Mouse (Mus musculus) embryo, embryonic 11 days (tissue): Measurements from ENCODE around the gene Ergic1.

Experiments used
- DNase-seq: peaks from one replicate; pipeline ENCODE4 v3.0.0-alpha.2; 2015

Gene Ergic1

DNA sequence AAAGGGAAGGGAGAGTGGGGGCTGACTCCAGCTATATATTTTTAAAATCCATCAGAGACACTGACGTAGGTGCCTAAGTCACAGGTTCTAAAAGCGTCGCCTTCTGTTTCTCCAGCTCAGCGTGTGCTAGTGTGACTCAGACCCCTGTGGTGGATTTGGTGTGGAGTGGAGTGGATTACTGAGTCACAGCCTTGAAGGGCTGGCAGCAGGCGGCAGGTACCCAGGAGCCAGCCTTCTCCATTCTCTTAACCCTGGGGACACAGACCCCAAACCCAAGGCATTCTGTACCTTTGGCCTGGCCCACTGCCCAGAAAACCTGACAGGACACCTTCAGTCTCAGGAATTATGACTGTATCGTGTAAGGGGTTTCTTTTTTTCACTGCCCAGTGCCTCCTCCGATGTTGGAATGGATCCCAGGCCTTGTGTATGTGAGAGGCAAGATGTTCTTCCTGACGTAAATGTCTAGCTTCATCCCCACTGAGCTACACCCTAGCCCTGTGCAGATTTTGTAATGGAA lies 70.6 kb downstream of the Ergic1 start:
- no peak for DNase-seq

DNA sequence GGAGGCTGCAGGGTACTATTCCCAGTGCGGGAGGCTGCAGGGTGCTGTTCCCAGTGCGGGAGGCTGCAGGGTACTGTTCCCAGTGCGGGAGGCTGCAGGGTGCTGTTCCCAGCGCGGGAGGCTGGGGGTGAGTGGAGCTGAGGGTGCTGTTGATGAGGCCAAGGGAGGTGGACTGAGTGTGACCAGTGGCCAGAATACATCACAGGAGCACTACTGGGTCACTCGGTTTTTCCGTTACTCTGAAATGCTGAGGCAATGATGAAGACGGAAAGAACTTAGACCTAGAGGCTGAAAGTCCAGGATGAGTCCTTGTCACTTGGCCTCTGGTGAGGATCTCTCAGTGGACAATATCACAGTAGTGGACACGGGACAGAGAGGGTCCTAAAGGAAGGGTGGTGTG lies 71.9 kb downstream of the Ergic1 start:
- no peak for DNase-seq

DNA sequence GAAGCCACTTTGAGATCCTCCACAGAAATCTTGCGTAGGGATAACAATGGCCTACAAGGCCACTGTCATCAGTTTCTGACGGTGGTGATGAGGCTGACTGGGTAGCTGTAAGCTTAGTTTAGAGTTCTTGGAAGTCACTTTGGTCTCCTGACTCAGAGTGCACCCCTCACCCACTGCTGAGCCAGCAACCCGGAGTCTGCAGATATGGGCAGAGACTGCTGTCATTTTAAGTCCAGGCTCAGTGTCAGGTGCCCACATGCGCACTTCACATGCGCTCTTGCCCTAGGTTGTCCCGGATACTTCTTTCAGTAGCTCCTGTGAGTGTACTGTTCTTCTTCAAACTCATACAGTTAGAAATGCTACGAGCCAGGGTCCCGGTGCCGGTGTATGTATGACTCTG lies 72.6 kb downstream of the Ergic1 start:
- DNase-seq: no peak

DNA sequence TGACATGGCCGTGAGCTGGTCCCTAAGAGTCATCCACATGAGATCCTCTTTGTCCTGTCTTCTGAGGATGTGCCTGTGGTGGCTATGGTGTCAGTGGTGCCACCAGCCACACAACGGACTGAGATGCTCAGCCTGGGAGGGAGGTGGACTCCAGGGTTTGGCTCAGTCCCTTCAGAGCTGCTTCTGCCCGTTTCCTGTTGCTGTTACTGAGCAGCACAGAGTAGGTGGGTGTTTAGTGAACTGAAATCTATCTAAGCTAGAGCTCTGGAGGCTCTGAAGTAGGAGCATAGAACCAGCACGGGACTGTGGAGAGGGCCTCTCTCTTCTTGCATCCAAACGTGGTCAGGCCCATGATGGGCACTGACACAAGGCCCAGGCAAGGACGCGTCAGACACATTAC lies 73.2 kb downstream of the Ergic1 start:
- no peak for DNase-seq

DNA sequence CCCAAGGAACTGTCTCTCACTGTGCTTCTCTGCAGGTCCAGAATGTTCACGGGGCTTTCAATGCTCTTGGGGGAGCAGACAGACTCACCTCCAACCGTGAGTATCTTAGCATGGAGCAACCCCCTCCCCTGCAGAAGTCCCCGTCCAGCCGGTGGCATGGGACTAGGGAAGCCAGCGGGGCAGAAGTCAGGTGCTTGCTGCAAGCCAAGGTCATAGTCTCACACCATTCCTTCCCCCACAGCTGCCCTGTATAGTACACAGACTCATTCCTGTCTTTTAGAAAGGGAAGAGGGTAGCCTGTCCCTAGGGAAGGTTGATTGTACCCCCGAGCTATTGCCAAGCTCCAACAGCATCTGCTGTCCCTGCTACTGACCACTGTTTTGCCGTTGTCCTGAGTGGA lies 74.7 kb downstream of the Ergic1 start:
- no peak for DNase-seq

DNA sequence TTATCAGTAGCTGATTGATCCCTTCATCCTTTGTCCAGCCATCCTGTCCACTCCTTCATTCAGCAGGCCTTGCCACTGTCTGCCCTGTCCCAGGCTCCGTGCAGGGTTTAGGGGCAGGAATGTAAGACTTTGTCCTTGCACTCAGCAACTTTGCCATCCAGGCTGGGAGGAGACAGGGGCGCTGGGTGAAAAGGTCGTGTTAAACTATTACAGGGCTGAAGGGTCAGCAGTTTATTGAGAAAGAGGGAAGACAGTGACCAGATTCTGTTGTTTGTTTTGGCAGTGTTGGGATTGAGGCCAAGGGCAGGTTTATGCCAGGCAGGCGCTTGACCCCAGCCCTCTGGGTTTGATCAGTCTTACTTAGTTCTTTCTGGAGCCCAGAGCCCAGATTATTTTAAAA lies 76.6 kb downstream of the Ergic1 start:
- DNase-seq: no peak

DNA sequence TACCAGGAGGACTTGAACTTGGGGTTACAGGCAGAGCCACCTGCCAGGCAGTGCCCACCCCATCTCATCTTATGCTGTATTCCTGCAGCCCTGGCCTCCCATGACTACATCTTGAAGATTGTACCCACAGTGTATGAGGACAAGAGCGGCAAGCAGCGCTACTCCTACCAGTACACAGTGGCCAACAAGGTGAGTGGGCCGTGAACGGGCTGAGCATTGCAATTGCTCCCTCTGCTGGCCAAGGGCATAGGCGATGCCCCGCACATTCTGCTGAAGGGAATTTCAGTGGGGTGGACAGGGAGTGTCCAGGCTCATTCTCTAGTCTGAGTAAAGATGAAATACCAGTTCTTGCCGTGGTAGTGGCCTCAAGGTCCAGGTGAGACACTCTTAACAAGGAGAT lies 77.4 kb downstream of the Ergic1 start:
- DNase-seq: peak; percentile 84

DNA sequence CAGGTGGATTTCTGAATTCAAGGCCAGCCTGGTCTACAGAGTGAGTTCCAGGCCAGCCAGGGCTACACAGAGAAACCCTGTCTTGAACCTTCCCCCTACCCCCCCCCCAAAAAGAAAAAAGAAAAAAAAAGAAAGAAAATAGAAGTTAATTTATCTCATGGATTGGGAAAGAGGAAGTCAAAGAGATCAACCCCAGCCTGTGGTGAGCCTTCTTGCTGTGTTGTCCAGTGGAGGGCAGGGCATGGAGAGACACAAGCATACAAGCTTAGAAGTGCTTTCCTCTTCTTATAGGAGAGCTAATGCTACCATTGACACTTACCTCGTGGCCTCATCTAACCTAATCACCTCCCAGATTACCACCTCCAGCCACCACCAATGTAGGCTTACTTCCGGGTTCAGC lies 78.5 kb downstream of the Ergic1 start:
- DNase-seq: no peak

DNA sequence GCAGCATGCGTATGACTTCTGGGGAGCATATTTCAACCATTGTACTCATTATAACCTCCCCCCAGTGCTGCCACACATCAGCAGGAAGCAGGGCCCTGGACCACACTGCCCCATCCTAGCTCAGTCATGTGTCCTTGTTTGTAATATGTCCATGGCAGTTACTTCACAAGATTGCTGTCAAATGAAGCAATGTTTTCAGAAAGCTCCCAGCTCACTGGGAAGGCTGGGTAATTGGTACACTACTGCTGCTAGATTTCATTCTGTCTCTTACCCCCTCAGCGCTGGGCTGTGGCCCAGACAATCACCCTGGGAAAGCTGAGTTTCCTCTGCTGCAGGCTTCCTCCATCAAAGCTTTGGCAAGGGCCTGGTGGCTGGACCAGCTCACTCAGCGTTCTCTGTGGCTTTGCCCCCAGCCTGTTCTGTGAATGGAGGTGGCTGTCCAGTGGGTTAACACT lies 79.0 kb downstream of the Ergic1 start:
- DNase-seq: no peak

DNA sequence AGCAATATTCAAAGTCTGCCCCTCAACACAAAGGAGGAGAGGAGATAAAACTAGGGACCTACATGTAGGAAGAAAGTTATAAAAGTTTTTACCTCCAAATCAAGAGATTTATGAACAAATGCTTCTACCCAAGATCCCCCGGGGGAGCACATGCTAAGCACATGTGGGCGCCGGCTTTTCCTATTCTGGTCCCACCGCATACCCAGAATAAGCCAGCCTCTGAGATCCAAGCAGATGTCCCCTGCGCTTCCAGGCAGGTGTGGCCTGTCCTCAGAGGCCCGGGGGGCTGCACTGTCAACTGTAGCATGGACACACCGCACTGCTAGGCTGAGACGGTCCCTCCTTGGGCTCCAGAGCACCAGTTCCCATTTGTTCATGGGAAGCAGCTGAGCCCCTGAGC lies 82.2 kb downstream of the Ergic1 start:
- DNase-seq: no peak

DNA sequence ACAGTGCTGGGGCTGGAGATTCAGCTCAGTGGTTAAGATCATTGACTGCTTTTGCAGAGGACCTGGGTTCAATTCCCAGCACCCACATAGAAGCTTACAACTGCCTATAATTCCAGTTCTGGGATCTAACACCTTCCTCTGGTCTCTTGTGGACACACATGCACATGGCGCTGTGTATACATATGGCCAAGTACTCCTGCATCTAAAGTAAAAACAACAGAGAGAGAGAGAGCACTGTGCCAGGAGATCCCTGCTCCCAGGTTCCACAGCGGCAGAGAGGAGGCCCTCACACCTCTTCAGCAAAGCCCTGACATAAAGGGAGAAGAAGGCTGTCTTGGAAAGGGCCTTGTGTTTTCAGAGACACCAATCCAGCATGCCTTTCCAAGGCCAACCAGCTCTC lies 82.7 kb downstream of the Ergic1 start:
- no peak for DNase-seq

DNA sequence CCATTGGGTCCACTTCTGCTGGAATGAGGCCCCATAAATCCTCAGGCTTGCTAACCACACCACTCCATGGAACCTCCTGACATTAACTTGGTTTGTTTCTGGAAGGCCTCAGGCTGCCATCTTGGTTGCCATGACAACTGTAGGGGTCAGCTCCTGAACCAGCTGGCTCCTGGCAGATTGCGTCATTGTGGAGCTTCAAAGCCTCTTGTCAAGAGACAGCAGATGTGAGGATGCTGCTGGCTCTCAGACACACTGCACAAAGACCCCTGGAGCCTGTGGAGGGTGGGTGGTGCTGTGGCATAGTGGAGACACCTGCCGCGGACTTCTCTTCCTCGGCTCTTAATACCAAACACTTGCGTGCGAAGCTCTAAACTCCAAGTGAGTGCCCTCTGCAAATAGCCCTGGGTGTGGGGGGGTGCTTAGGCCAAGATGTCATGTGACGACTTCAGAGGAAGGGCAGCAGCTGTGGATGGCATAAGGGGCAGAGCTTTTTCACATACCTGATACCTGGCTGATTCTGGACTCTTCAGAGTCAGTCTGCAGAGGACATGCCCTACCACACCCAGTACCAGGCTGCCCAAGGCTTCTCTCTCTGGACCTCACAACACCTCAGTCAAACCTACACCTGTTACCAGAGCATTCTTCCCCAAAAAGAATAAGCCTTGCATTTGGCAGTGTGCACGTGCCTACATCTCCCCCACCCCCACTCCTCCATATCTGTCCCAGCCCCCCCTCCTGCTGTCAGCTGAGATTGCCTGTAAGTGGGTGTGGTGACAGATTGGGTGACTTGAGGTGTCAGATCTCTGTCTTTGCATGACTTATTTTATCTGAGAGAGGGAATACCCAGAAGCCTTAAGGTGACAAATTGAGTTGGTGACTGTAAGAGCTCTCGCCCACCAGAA lies 83.5 kb downstream of the Ergic1 start:
- DNase-seq: peak; percentile 75

DNA sequence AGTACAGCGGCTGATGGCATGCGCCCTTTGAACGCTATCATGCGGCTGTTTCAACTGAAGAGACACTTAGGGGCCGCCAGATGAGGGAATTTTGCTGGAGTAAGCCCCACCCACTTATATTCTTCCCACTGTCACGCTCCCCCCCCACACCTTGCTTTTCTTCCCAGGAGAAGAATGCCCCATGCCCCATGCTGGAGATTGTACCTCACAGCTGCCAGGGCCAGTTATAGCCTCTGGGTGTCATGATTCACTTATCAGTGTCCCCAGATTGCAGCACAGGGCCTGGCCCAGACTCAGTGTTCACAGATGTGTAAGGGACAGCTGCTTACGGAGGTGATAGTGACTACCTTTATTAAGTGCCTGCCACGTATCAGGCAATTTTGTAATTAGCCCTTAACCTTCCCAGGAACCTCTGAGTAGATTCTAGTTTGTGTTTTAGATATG lies 84.1 kb downstream of the Ergic1 start:
- DNase-seq: no peak

DNA sequence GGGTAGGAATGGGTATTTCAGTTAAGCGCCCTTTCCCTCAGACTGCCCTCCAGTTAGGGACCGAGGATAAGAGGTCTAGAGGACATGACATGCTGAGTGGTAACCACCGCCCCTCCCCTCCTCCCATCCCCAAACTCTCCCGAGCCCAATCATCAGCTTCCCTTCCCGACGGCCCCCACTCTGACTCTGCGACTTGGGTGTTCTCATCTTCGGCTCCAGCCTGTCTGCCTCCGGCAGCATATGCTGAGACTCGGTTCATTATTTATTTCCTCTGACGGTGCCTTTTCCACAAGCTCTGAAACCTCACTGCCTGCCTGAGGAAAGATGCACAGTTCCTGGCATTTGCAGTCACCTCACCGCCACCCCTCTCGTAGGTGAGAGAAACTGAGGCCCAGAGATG lies 86.0 kb downstream of the Ergic1 start:
- peak; percentile 25 for DNase-seq

DNA sequence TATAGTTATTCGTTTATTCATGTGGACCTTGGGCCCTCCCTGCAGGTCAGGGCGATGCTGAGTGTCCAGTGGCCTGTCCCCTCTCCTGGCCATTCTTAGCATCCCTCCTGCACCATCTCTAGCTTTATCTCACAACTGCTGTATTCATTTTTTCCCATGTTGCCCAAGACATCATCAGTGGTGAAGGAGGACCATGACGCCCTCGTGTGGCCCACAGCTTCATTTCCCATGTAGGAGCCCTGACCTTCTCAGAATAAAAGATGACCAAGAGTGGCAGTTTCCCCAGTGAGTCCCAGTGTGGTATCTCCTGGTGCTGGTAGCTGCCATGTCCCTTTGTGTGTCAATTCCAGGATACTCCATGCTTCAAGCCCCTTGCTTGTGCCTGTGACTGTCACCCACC lies 88.3 kb downstream of the Ergic1 start:
- no peak for DNase-seq

DNA sequence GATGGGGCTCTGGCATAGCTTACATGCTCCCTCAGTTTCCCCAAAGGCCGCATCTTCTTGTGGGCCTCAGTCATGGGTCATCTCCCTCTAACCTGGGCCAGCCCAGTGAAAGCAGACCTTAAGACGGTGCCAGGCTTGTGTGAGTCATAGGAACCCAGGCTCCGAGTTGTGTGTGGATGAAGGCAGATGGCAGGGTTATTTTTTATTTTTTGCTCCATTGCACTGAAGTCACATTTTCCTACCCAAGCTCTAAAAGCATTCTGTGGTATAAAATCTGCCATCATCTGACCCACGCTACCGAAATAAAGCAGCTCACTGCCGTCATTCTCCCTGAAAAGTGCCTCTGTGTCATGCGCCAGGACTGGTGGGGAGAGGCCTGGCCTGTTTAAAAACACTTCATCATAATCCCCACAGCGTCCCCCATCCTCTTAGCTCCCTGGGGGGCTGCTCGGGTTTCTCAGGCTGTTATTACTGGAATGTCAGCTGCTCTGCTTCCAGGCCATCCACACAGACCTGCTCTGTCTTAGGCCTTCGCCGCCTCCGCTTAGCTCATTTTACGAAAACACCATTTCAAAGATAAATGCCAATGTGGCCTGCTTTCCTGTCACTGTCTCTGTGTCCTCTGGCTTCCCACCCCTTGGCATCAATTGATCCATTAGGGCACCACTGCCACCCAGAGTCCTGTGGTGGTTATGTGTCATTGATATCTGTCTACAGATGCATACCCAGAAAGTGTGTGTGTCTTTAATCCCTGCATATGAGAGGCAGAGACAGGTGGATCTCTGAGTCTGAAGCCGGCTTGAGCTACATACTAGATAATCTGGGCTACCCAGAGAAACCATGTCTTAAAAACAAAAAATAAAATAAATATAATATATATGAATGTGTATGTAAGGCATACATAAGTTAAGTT lies 89.4 kb downstream of the Ergic1 start:
- DNase-seq: no peak

DNA sequence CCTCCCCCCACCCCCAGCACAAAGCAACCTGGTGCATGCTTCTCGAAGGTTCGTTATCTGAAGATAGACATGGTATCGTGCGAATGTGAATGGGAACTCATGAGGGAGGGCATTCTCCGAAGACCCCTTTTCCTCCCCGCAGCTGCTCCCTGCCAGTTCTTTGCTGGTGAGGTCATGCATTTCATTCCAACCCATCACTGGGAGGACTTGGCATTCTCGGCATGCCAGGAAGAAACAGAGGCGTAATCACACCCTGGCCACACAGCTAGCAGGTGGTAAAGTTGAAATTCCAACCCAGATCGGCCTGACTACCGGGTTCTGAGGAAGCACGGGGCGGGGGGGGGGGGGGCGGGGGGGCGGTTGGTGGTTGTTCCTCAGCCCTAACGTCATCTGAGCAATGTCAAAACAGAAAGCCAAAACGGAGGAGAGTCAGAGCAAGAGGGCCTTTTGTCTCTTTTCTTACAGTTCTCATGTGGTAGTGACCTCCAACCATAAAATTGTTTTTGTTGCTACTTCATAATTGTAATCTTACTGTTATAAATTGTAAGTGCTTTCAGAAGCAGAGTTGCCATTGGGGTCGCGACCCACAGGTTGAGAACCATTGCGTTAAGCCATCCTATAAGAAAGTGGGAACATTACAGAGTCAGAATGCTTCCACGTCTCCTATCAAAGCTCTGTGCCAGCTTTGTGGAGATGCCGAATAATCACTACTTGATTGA lies 97.7 kb downstream of the Ergic1 start:
- no peak for DNase-seq

DNA sequence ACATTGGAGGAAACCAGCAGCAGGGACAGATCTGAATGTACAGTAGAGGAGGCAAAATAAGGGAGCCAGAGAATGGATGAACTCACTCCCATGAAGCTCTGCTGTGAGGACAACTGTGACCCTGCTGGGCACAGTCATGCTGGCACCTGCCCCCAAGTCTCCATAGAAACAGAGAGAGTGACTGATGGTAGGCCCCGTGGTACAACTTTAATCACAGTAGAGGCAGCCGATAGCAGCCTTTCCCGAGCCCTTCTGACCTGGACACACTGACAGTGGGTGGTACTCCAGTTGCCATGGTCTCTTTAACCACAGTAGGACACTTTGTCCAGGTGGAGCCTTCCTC lies 98.3 kb downstream of the Ergic1 start:
- no peak for DNase-seq

DNA sequence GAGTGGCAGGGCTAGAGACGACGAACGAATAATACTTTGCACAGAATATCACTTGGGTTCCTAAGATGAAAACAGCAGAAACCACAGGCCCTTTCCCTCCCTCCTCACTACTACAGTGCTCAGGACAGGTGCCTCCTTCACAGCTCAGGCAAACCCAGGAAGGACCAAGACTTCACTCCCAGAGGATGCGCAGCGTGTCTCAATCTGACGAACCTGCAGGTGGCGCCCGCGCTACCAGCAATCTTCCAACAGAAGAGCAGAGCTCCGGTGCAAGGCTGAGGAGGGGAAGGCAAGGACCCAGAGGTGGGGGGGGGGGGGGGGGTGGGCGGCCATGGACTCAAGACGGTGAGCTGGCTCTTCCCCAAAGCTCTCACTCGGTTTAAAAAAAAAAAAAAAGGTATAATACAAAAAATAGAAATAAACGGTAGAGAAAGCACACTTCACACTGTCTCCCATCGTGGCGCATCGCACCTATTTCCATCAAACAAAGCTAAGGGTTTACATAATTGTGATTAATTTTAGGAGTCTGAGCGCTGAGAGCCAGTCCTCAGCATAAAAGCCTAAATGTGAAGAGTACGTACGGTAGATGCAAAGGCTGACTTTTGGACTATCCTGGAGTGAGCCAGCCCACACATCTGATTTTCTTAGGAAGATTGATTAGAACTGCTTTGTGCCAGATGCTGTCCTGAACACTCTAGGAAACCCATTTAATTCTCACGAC lies 99.1 kb downstream of the Ergic1 start:
- peak; percentile 84 for DNase-seq

DNA sequence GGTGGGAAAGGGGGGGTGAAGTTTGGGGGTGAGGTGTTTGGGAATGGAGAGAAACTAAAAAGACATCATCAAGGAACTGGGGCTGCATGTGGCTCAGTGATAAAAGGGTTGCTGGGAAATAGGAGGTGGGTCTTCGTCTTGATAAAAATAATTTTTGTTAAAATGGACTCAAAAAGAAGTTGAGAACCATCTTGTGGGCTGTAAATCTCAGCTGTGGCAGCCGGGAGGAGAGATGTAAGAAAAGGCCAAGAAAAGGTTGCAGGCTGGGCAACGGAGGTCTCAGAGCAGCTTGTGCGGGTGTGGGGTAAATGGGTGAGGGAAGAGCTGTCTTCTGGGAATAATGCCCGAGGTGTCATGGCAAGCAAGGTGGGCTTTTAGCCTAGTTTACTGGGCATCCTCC lies 100.9 kb downstream of the Ergic1 start:
- DNase-seq: no peak

DNA sequence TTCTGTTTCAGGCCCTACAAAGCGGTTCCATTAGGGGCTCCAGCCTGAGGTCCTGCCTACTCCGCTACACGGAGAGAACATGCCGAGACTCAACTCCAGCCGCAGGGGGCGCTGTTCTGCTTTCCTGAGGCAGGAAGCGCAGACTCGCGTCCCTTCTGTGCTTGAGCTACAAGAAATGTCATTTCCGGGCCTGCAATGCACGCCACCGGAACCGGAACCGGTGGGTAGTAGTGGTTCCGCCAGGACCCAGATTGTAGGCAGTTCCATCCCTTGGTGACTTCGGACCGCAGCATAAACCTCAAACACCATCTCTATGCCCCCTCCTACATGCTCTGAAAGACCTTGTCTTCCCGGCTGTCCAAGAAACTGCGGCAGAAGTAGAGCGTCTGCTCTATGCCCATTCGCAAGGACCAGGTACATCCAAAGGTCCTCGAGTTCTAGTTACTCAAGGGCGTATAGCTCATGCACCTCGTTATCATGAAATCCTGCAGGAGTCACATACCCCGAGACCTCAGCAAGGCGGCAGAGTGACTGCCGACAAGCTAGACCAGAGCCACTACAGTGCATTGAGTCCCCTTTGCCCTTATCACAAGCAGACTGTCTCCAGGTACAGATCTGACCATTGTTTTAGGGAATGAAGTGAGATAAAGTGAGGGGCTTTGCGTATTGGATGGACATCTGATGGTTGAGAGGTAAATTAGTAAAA lies 101.8 kb downstream of the Ergic1 start, which contains the start of gene Atp6v0e:
TSS of gene Atp6v0e (plus strand) at position 254 of the 706 bp plus-strand sequence.
- peak; percentile 99 for DNase-seq

DNA sequence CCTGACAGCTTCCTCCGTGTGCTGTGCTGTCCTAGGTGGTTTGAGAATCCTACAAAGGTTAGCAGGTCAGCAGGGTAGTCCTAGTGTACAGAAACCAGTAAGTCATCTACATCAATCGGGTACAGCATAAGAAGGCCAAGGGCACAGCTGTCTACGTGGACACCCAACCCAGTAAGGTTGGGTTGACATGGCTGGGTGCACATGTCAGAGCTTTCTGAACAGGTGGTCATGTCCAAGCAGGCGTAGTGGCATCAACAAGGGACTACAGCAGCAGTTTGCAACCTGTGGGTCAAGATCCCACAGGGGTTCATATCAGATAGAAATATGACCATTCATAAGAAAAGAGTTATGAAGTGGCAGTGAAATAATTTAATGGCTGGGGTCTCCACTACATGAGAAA lies 104.3 kb downstream of the Ergic1 start:
- no peak for DNase-seq
